Mouse (Mus musculus) frontal cortex, postnatal 25 days (tissue): Measurements from ENCODE around the gene Bcl2l15.
"Not testable (repeated sequence)": the region's sequence is repeated elsewhere in the genome, so short reads cannot be mapped to it uniquely, and the experiment has no call there.

ENCODE experiments used
- DNase-seq, 2 experiments: peaks; one replicate each; pipeline ENCODE4 v3.0.0; 2022; ENCODE audit warnings: low spot score in 2 of 2

Gene Bcl2l15

DNA sequence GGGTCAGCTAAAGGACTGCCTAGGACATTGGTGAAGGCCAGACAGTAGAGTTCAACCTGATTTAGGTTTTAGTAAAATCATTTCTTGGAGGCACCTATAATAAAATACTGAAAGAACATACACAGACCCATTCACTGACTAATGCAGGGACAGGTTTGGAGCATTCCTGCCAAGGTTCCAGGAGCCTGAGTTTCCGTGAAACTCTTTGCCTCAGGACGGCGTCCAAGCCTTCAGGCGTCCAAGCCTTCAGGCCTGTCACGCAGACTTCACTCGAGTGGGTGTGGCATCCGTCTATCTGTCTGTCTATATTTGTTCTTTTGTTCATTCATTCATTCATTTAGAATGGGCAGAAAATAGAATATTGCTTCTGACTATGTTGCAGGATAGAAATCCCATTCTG lies 1.3 kb upstream of the Bcl2l15 start:
- DNase-seq: no peak

DNA sequence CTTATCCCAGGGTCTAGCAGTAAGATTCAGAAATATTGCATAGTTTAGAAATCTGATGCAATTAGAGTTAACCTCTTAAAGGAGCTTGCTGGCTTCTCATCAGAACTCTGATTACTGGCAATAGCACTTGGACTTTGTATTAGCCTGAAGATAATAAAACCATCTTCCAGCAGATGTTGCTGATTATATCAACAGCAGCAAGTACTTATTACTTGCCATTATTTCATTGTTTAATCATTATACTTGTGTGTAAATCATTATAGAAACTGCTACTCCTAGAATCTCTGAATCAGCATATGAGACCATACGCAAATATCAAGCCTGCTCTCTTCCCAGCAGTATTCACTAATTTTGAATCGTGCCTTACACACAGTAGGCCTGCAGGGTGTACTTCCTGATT lies 1.6 kb downstream of the Bcl2l15 start:
- DNase-seq: no peak

DNA sequence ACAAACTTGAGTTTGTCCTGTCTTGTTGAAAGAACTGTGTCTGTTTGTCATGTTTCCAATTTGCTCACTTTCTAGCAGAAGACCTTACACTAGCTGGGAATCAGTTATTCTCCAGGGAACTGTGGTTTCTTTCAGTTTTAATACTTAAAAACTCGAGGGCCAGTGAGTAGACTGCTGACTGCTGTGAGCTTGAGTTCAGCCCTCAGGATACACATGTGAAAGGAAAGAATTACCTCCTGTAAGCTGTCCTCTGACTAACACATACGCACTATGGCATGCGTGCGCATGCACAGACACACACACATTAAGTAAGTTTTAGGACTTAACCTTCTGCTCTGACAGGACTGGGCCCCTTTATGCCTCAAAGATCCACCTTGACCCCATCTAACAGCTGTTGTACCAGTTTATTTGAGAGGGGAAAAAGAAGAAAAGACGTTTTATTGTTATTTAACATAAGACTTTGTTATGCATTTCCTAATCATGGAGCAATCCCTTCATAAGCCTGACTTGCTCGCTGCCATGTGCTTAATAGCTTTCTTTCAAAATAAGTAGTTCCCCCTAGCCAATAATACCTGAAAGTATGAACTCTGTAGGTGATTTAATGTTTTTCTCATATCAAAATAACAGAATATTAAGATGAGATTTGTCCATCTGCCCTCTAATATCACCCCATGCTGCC lies 3.0 kb downstream of the Bcl2l15 start:
- no peak for DNase-seq

DNA sequence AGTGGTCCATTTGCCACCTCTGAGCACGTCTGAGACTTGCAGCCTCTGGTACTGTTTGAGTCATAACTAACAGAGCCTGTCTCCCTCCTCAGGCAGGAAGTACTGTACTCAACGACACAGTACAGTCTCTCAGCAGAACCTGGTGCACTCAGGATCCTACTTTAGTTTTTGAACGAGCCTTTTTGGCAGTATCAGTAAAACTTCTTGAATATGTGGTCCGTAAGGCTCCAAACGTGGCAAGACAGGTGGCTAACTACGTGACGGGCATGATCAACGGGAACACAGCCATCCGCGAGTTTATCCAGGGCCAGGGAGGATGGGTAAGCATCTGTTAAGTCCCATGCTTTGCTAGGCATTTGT lies 3.5 kb downstream of the Bcl2l15 start:
- no peak for DNase-seq

- DNase-seq: no peak
Observed at GRCm38 (mm10) chr3:103836453-103836852, 4.1 kb downstream of the Bcl2l15 start.

GRCm38 (mm10) chr3:103839711-103840110 lies 7.3 kb downstream of the Bcl2l15 start:
- no peak for DNase-seq

DNA sequence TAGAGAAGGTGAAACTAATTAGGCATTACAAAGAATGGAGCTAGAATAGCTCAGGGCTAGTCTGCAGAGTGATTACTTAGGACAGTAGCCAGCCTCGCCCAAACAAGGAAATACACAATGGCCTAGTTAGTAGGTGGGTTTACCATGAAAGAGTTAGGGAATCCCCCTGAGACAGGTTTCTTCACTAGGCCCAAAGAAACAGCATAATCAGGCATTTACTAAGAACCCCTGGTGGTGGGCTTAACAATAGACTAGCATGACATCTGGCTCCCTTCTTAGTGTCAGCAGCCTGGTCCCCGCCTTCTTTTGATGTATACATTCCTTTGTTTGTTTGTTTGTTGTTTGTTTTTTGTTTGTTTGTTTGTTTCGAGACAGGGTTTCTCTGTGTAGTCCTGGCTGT lies 7.8 kb downstream of the Bcl2l15 start:
- DNase-seq: not testable (repeated sequence)

- not testable (repeated sequence) for DNase-seq
Observed at GRCm38 (mm10) chr3:103840946-103841345, 8.5 kb downstream of the Bcl2l15 start.

DNA sequence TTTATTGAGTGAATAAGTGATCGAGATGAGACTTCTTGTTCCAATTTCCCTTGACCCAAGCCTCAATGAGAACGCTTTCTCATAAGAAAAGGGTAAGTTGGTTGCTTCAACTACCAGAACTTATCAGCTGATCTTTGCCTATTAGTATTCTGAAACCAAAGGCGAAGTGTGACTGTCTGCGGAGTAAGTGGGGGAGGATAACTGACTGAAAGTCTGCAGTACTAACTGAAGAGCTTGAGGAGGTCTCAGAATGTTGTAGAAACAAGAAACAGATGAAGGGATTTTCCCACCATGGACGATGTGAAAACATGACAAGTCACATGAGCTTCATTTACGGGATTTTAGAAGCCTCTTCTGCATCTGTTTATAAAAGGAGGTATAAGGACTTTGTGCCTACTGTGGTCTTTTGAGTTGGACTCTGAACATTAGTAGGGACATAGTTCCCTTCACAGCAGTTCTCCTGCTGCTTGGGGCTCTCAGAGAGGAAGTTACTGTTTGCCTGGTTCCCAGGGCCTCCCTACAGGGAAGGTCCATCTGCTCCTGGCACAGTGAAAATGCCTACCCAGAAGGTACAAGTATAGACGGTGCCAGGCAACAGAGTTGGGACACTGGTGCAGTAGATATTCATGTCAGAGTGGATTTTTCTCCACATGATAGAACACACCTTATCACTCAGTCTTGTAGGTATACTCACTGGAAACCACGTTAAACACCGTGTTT lies 18.4 kb downstream of the Bcl2l15 start:
- DNase-seq: no peak

GRCm38 (mm10) chr3:103851481-103851880 lies 19.1 kb downstream of the Bcl2l15 start:
- DNase-seq: no peak

GRCm38 (mm10) chr3:103851882-103852281 lies 19.5 kb downstream of the Bcl2l15 start:
- DNase-seq: no peak

DNA sequence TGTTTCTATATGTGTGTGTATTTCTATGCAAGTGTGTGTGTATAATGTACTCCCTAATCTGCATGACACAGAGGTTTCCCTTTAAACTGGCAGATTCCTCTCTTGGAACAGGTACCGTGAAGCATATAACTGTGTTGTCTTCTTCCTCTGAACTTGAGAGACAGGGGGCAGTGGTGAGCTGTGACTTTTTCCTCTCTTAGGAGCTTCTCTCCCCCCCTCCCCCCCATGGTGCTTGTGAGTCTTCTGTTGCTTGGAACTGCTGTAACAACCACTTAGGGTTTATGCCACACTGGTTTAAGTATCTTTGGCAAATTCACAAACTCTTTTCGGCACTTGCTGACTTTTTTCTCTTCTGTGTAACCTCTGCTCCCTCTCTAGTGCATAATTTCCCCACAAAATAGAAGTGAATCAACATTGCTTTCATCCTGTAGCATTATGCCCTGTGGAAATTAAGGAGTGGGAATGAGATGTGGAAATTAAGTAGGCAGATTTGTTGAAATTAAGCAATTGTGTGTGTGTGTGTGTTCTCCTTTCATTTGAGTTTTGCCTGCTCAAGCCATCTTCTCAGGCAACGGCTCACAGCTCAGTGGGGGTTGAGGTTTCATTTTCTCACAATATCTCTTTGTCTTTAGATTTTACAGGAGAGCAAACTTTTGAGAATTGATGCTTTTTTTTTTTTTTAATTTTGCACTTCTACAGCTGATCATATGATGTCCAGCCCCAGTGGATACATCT lies 20.3 kb downstream of the Bcl2l15 start:
- peak in 1 of 2 experiments; percentile 8 for DNase-seq

DNA sequence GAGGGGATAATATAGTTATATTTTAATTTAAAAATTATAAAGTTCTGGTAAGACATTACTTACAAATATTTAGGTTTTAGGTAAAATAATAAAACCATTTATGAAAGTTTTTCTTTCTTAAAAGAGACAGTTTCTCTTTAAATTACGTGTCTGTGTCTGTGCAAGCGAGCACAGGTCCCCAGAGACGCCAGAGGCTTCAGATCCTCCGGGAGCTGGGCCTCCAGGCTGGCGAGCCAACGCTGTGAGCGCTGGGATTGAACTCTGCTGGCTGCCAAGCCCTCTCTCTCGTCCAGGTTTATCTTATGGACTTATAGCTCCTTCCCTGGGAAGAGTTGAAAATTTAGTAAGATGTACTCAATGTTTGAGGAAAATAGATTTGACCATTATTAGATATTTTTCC lies 21.4 kb downstream of the Bcl2l15 start:
- no peak for DNase-seq

- no peak for DNase-seq
Observed at GRCm38 (mm10) chr3:103857036-103857805, 24.8 kb downstream of the Bcl2l15 start.

DNA sequence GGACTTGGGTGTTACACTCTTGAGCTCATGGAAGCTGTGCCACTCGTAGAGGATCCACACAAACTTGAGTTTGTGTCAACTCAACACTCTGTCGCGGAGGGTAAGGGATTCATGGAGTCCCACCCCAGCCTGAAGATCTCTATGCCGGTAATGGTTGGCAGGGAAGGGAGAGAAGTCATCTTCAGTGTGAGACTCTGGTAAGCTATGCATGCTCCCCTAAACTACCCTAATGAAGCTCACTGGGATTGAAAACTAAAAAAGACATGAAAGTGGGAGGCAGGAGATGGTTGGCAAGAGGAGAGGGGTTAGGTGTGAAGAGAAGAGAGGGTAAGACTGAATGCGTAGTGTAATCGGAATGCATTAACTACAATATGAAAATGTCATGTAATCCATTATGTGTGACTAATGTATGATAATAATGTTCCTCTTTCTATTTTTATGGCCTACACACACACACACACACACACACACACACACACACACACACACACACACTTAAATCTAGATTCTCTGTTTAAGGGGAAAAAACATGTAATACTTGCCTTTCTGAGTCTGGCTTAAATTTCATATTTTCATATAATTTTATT lies 25.7 kb downstream of the Bcl2l15 start:
- no peak for DNase-seq

DNA sequence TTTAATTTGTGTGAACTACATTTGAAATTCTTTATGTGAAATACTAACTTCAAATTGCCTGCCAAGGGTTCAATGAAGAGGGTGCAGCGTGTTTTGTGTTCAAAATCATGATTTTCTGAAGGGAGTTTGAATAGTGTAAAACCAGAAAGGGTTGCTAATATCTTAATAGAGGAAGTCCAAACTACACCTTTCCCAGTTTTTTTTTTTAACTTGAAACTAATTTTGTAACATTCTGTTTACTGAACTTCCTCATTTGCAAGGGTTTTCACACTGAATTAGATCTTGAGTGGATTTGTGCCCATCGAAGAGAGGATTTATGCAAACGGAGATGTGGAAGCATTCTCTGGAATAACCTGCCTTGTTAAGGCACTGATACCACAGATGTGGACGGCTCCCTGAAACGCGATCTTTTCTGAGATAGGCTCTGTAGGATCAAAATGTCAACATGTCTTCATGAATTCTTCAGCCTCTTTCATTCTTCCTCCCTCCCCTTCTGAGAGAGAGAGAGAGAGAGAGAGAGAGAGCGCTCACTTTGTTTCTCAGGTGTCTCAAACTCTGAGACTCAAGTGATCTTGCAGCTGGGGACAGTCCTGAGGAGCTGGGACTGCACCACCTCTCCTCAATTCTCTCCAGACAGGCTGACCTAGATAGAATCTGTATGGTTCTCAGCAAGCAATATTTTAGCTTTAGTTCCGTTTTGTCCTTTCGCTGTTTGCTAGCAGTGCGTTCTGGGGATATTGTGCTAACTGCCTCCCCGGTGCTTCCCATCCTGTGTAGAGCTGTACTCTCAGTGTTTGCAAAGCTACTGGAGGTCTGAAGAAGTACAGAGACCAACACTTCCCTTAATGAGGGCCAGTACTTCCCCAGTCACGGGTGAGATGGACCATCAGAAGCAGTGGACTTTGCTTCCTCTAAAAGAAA lies 26.7 kb downstream of the Bcl2l15 start, which contains the start of gene Ptpn22:
TSS of gene Ptpn22 (plus strand) at position 915 of the 921 bp plus-strand sequence.
- DNase-seq: no peak

GRCm38 (mm10) chr3:103859851-103860391 lies 27.5 kb downstream of the Bcl2l15 start:
- DNase-seq: no peak

DNA sequence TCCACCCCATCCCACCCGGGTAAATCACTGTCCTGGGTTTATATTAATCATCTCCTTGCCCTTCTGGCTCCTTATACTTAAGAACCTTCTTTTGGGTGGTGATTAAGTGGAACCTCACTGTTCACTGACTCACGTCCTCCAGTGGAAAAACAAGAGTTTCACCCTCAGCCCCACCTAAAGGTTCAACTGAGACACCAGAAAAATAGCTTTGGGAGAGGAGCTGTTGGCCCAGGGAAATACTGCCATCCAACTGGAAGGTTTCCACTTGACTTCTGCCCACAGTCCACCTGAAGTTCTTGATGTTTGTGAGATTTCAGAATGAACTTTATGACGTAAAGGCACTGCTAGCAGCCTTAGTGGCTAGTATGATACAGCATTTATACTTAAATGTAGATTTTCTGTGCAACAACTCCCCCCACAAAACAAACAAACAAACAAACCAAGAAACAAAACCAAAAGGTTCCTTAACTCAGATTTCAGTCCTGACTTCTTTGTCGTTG lies 30.4 kb downstream of the Bcl2l15 start:
- DNase-seq: no peak

GRCm38 (mm10) chr3:103864200-103864599 lies 31.8 kb downstream of the Bcl2l15 start:
- no peak for DNase-seq

GRCm38 (mm10) chr3:103867424-103867971 lies 35.1 kb downstream of the Bcl2l15 start:
- no peak for DNase-seq
